Mouse (Mus musculus) CH12.LX (cell line): ENCODE data around the gene Pef1. TPM values are rescaled to one million over a fixed set of nuclear protein-coding genes. Genes with fewer than 3 reads are reported as not detected.

Experiments used
- DNase-seq: peaks from one replicate; pipeline ENCODE4 v3.0.0-alpha.2; 2013; ENCODE audit errors: extremely low read depth
- H3K27ac ChIP-seq: 2 replicates; pipeline ENCODE4 v1.5.1; 2012; ENCODE audit warnings: low read depth, mild to moderate bottlenecking, control low read depth, moderate library complexity; ENCODE audit not compliant: insufficient read depth
- H3K27me3 ChIP-seq: replicated peaks from 2 replicates; pipeline ENCODE3; 2012; ENCODE audit warnings: inconsistent platforms
- H3K36me3 ChIP-seq, 2 experiments: replicated peaks in 1 of 2; 2 replicates each; pipeline versions ENCODE3 to v1.6.1; 2012; ENCODE audit warnings: inconsistent platforms in 1 of 2, low read length in 1 of 2, mild to moderate bottlenecking in 1 of 2, mixed read lengths in 1 of 2, moderate library complexity in 1 of 2; ENCODE audit not compliant: control insufficient read depth in 1 of 2, insufficient read depth in 1 of 2
- H3K4me1 ChIP-seq, 2 experiments: 2 replicates each; pipeline ENCODE4 v1.6.1; 2012; ENCODE audit warnings: inconsistent platforms in 1 of 2, moderate library complexity in 1 of 2; ENCODE audit not compliant: insufficient read depth in 2 of 2, control insufficient read depth in 1 of 2
- H3K4me2 ChIP-seq: 2 replicates; pipeline ENCODE4 v1.6.1; 2012; ENCODE audit warnings: low read depth, mild to moderate bottlenecking, control low read depth; ENCODE audit not compliant: poor library complexity, insufficient read depth, severe bottlenecking
- H3K4me3 ChIP-seq, 3 experiments: fragments of 150-350 bp in 1 of 3; sonication (generic) in 1 of 3; replicated peaks in 1 of 3; 2 replicates each; pipeline versions ENCODE3 to v1.5.1; 2011 to 2012; ENCODE audit warnings: low read depth in 2 of 3, low read length in 2 of 3, mild to moderate bottlenecking in 2 of 3, moderate library complexity in 2 of 3, control low read depth in 1 of 3, improper control_type of control experiment in 1 of 3, inconsistent platforms in 1 of 3, mixed read lengths in 1 of 3; ENCODE audit not compliant: poor library complexity in 1 of 3
- H3K79me2 ChIP-seq: replicated peaks from 2 replicates; pipeline ENCODE4 v1.6.1; 2012; ENCODE audit warnings: mild to moderate bottlenecking, moderate library complexity; ENCODE audit not compliant: control insufficient read depth, poor library complexity, insufficient read depth, severe bottlenecking; ENCODE audit errors: extremely low read depth
- H3K9ac ChIP-seq: 2 replicates; pipeline ENCODE4 v1.6.1; 2012; ENCODE audit warnings: low read depth, mild to moderate bottlenecking, control low read depth, moderate library complexity; ENCODE audit not compliant: insufficient read depth
- H3K9me3 ChIP-seq: replicated peaks from 2 replicates; pipeline ENCODE3; 2012; ENCODE audit warnings: low read length, inconsistent platforms, mixed read lengths
- BHLHE40 ChIP-seq: IDR thresholded peaks from 2 replicates; pipeline ENCODE4 v1.6.1; 2011; ENCODE audit warnings: mild to moderate bottlenecking, low read depth, low read length, improper control_type of control experiment
- CHD1 ChIP-seq: IDR thresholded peaks from 2 replicates; pipeline ENCODE4 v1.6.1; 2012; ENCODE audit warnings: low read depth, low read length, improper control_type of control experiment, inconsistent platforms
- E2F4 ChIP-seq: IDR thresholded peaks from 2 replicates; pipeline ENCODE4 v1.6.1; 2011; ENCODE audit warnings: low read depth, low read length, improper control_type of control experiment; ENCODE audit not compliant: insufficient replicate concordance
- ELF1 ChIP-seq: IDR thresholded peaks from 2 replicates; pipeline ENCODE4 v1.6.1; 2014; ENCODE audit warnings: low read depth, mild to moderate bottlenecking, inconsistent platforms, low read length, improper control_type of control experiment
- ETS1 ChIP-seq: conservative IDR thresholded peaks from 2 replicates; pipeline ENCODE4 v1.6.1; 2012; ENCODE audit warnings: low read depth, mild to moderate bottlenecking, inconsistent platforms, low read length, improper control_type of control experiment, moderate library complexity
- GABPA ChIP-seq: IDR thresholded peaks from 2 replicates; pipeline ENCODE4 v1.6.1; 2012; ENCODE audit warnings: low read depth, low read length, improper control_type of control experiment, inconsistent platforms; ENCODE audit not compliant: insufficient replicate concordance
- HCFC1 ChIP-seq: IDR thresholded peaks from 2 replicates; pipeline ENCODE4 v1.6.1; 2012; ENCODE audit warnings: low read depth, mild to moderate bottlenecking, inconsistent platforms, low read length, improper control_type of control experiment
- IRF4 ChIP-seq: IDR thresholded peaks from 2 replicates; pipeline ENCODE4 v1.6.1; 2014; ENCODE audit warnings: low read depth, mild to moderate bottlenecking, inconsistent platforms, low read length, improper control_type of control experiment
- JUN ChIP-seq: IDR thresholded peaks from 2 replicates; pipeline ENCODE4 v1.6.1; 2011; ENCODE audit warnings: low read depth, mild to moderate bottlenecking, low read length, improper control_type of control experiment, moderate library complexity; ENCODE audit not compliant: insufficient read depth
- MAFK ChIP-seq: IDR thresholded peaks from 2 replicates; pipeline ENCODE4 v1.6.1; 2011; ENCODE audit warnings: low read length, improper control_type of control experiment; ENCODE audit not compliant: insufficient replicate concordance
- MAX ChIP-seq: IDR thresholded peaks from 2 replicates; pipeline ENCODE4 v1.6.1; 2011; ENCODE audit warnings: low read length, improper control_type of control experiment
- NELFE ChIP-seq: IDR thresholded peaks from 2 replicates; pipeline ENCODE4 v1.6.1; 2011; ENCODE audit warnings: low read depth, low read length, improper control_type of control experiment
- POLR2A ChIP-seq: IDR thresholded peaks from 2 replicates; pipeline ENCODE4 v1.6.1; 2011; ENCODE audit warnings: low read depth, mild to moderate bottlenecking, improper control_type of control experiment, low read length
- SIN3A ChIP-seq: IDR thresholded peaks from 2 replicates; pipeline ENCODE4 v1.6.1; 2012; ENCODE audit warnings: low read length, improper control_type of control experiment, inconsistent platforms
- TBP ChIP-seq: conservative IDR thresholded peaks from 2 replicates; pipeline ENCODE4 v1.6.1; 2011; ENCODE audit warnings: low read depth, low read length, improper control_type of control experiment
- TCF12 ChIP-seq: IDR thresholded peaks from 2 replicates; pipeline ENCODE4 v1.6.1; 2014; ENCODE audit warnings: low read depth, mild to moderate bottlenecking, inconsistent platforms, low read length, improper control_type of control experiment
- USF1 ChIP-seq: IDR thresholded peaks from 2 replicates; pipeline ENCODE4 v1.6.1; 2014; ENCODE audit warnings: low read depth, mild to moderate bottlenecking, inconsistent platforms, low read length, improper control_type of control experiment
- USF2 ChIP-seq: conservative IDR thresholded peaks from 2 replicates; pipeline ENCODE4 v1.6.1; 2011; ENCODE audit warnings: low read depth, low read length, improper control_type of control experiment
- ZMIZ1 ChIP-seq: IDR thresholded peaks from 2 replicates; pipeline ENCODE4 v1.6.1; 2012; ENCODE audit warnings: low read depth, mild to moderate bottlenecking, inconsistent platforms, low read length, improper control_type of control experiment
- ZNF384 ChIP-seq: IDR thresholded peaks from 2 replicates; pipeline ENCODE4 v1.6.1; 2012; ENCODE audit warnings: low read depth, low read length, improper control_type of control experiment, inconsistent platforms
- dilution Hi-C: fragments of 300-500 bp; cut with MboI; formaldehyde crosslinking; loops from 2 replicates; pipeline ENCODE4 v1.14.3; 2020; ENCODE audit warnings: low sequenced_read_pairs; ENCODE audit not compliant: extremely low pct_unique_long_range_greater_than_20kb, extremely low pct_ligation_motif_present
- in situ Hi-C: fragments of 300-500 bp; cut with MboI; formaldehyde crosslinking; loops from 3 replicates; pipeline ENCODE4 v1.14.3; 2019; ENCODE audit warnings: low sequenced_read_pairs, low pct_ligation_motif_present, low pct_unique_long_range_greater_than_20kb, mixed read lengths
- polyA plus RNA-seq: library from polyadenylated mRNA; unstranded; fragments of >175 nt; gene quantifications from 2 replicates; pipeline ENCODE4 v1.2.1, GENCODE M21; 2012; ENCODE audit warnings: low read depth; ENCODE audit not compliant: insufficient read length
- total RNA-seq, 2 experiments: library from RNA; depleted of rRNA; stranded (reverse); fragments of 300-350 nt in 1 of 2; fragments of >200 nt in 1 of 2; gene quantifications; 2 replicates each; pipeline ENCODE4 v1.2.3; 2012 to 2014

Gene Pef1
- total and polyA plus RNA-seq, 3 experiments, result 26.2 to 38.6 (median 32.5) TPM

DNA sequence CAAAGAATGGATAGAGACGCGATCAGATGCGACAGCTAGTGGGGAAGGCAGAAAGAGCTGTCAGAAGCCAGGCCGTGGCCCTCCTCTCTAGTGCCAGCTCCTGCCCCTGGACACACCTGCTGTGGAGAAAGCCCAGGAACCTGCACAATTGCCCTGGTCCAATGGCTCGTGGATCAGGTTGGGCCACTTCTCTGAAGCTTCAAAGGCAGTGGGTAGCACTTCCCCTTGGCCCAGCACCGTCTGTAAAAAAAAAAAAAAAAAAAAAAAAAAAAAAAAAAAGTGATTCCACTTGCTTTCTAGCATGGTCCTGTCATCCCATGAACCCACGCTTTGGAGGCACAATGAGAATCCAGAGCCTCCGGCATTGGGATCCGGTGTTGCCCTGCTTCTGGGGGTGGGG lies 65.5 kb downstream of the Pef1 start:
- H3K79me2 ChIP-seq, result no peaks in the 10 kb centered on the region
- H3K4me1 ChIP-seq, result peaks cover 6 to 8% of the 10 kb centered on the region in 2 experiments
- H3K36me3 ChIP-seq, result no peaks in the 10 kb centered on the region
- H3K4me3 ChIP-seq, result no peak overlapping the region
- no peak overlapping the region for H3K27ac ChIP-seq
- no peak for DNase-seq
- no peak for TF ChIP-seq E2F4
- peak; percentile 57 for TF ChIP-seq ZNF384
- dilution Hi-C loops, result no loop called here
- in situ Hi-C loops, result no loop called here
- H3K9ac ChIP-seq, result no peak overlapping the region
- no peak overlapping the region for H3K4me2 ChIP-seq
- peaks cover 93% of the 10 kb centered on the region for H3K27me3 ChIP-seq
- no peaks in the 10 kb centered on the region for H3K9me3 ChIP-seq

DNA sequence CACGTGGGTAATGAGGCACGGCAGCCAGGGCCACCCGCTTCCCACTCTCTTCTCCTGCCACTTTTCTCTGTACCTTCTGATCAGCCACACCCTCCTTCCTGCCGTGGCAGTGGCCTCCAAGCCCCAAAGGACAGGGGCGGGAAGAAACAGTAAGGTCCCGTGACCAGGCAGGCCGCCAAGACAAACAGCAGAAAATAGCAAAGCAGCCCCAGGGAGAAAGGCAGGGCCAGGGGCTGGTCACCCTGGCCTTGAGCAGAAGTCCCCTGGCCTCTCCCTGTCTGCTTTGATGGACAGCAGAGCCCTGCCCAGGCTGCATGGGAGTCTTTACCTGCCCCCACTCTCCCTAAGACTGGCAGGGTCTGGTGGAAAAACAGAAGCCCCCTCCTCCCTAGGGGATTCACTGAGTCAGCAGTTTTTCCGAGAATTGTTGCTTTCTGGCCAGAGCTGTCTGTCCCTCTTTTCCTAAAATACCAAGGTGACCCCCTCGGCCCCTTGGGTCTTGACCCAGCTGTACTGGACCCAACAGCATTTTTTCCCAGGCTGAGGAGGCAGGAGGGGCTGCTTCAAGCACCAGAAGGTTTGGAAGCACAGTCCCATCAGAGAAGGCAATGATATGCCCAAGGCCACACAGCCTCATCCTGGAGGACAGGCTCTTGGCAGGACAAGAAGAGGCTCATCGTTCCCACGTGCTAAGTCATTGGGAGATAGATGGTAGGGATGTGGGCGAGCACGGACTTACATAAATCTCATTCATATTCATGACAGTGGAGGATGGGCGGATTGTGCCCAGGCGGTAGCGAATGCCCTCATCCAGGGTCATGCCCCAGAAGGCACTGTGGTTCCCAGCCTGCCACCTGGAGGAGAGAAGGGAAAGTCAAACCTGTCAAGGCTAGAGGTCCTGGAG lies 66.2 kb downstream of the Pef1 start:
- H3K4me1 ChIP-seq, result peaks cover 6 to 8% of the 10 kb centered on the region in 2 experiments
- no peaks in the 10 kb centered on the region for H3K36me3 ChIP-seq
- no peak overlapping the region for H3K4me2 ChIP-seq
- in situ Hi-C loops, result no loop called here
- H3K9ac ChIP-seq, result no peak overlapping the region
- peaks cover 93% of the 10 kb centered on the region for H3K27me3 ChIP-seq
- H3K4me3 ChIP-seq, result no peak overlapping the region
- no peaks in the 10 kb centered on the region for H3K79me2 ChIP-seq
- no peak for DNase-seq
- TF ChIP-seq NELFE (no peak), BHLHE40 (0 out of 2 replicates have a peak, but pooled peaks have one; percentile 13), MAFK (peak; percentile 76; the same call in 1 of the 2 replicates)
- H3K9me3 ChIP-seq, result no peaks in the 10 kb centered on the region
- H3K27ac ChIP-seq, result no peak overlapping the region
- dilution Hi-C loops, result no loop called here

- in situ Hi-C loops (no loop called here), dilution Hi-C loops (no loop called here)
- Histone ChIP-seq H3K36me3 (no peaks in the 10 kb centered on the region), H3K9me3 (no peaks in the 10 kb centered on the region), H3K27me3 (peaks cover 93% of the 10 kb centered on the region), H3K79me2 (no peaks in the 10 kb centered on the region), H3K27ac (no peak overlapping the region), H3K4me1 (peaks cover 6 to 8% of the 10 kb centered on the region in 2 experiments), H3K9ac (no peak overlapping the region), H3K4me3 (no peak overlapping the region), H3K4me2 (no peak overlapping the region)
- no peak for DNase-seq
- no peak for TF ChIP-seq POLR2A
- no peak for TF ChIP-seq CHD1
- TF ChIP-seq MAFK, result no peak
- no peak for TF ChIP-seq MAX
- no peak for TF ChIP-seq ZMIZ1
- TF ChIP-seq USF1, result no peak
- TF ChIP-seq ELF1, result no peak
- no peak for TF ChIP-seq E2F4
- TF ChIP-seq HCFC1, result no peak
- TF ChIP-seq ETS1, result no peak
- no peak for TF ChIP-seq USF2
- TF ChIP-seq SIN3A, result no peak
- TF ChIP-seq TBP, result no peak
- TF ChIP-seq JUN, result no peak
- TF ChIP-seq GABPA, result no peak
- TF ChIP-seq IRF4, result no peak
- no peak for TF ChIP-seq TCF12
- TF ChIP-seq BHLHE40, result no peak
These were observed 67.1 kb downstream of the Pef1 start for GRCm38 (mm10) chr4:130169411-130169971.
